Mouse (Mus musculus) lung, adult 10 weeks (tissue): Measurements from ENCODE around the gene Gabpb2. TPM values are rescaled to one million over a fixed set of nuclear protein-coding genes. Genes with fewer than 3 reads are reported as not detected.

Experiments
- polyA plus RNA-seq: library from polyadenylated mRNA; stranded (reverse); fragments of 350-450 nt; fragmentation: Illumina TruSeq; extraction: RNeasy Lipid Tissue Mini Kit (QIAGEN cat#74804); gene quantifications from one replicate; pipeline ENCODE4 v1.2.3, GENCODE M21; 2014; ENCODE audit warnings: low read depth, low replicate concordance; ENCODE audit not compliant: insufficient read depth

Gabpb2 gene
- 6.1 TPM for polyA plus RNA-seq

DNA sequence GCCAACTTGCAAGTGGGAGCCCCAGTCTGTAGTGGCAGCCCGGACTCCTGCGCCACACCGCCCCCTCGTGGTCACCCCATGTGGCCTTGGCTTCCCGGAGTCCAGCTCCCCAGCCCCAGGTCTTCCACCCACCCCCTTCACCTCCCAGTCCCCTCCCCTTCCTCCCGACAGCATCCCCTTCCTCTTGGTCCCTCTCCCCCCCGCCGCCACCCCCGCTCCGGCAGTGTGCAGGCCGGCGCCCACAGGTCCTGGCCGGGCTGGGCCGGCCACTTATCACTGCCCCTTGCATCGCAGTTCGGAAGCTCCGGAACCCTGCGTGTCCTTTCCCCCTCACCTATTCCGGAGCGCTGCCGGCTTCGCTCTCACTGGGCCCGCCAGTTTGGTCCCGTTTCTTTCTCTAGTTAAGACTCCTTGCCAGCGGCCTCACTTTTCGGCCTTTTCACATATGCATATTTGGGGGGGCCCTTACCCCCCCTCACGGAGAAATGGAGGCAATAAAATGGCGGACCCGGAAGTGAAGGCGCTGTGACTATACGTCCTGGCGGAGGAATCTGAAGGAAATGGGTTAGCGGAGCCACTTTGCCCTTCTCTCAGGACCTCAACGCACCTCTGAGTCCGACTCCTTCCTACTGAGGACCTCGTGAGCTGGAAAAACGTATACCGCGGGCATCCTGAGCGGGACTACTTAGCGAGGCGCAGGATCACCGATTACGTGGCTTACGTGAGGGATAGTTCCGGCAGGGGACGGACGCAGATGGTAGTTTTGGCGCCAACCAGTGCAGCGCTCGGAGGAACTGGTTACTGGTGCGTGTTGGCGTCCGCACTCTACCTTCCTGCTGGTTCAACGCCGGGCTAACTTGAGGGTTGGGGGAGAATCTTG is at the start of gene Gabpb2:
Gene Gabpb2, minus strand, starts transcription at position 662 of the 880 bp plus-strand sequence.

DNA sequence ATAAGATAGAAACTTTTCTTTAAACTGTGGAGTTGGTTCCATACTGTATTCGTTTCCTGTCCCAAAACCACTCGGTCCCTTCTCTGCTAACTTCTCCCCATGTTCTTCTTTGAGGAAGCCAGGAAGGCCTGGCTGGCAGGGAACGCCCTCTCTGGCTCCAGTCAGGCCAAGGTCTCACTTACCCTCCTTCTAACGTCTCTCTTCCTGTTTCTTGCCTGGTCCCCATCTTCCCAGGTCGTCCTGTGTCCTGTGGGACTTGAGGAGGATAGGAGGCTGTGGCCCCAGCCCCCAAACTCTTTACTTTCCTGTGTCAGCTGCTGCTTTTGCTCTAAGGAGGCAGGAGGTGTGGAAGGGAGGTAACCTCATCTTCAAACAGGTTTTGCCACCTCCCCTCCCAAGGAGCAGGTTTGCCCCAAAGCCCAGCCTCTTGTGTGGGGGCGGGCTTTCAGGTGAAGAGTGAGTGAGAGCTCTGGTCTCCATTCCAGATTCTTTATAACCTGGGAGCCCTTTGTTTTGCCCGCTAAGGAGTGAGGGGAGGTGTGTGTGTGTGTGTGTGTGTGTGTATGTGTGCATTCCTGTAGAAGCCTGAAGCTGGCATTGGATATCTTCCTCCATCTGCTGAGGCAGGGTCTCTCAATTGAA is 33.2 kb upstream of the Gabpb2 start, which contains the start of gene Bnipl:
Gene Bnipl, minus strand, starts transcription at position 411 of the 642 bp plus-strand sequence.

DNA sequence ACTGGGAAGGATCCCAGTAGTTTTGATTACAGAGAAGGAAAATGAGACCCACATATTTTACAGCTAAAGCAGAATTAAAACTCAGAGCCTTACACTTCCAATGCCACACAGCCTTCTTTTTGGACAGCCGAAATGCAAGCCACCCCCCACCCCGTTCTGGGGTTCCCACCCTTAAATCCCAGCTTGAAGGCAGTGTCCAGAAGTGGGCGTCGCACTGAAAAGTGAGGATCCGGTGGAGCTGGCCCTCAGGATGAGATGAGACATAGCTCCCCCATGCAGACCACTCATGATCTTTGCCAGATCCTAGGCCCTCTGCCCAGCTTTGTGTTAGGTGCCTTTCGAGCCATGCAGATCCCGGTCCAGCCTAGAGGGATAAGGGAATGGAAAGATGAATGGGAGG is 23.8 kb upstream of the Gabpb2 start, which contains the start of gene Gm128:
Gene Gm128, minus strand, starts transcription at position 101 of the 400 bp plus-strand sequence.

DNA sequence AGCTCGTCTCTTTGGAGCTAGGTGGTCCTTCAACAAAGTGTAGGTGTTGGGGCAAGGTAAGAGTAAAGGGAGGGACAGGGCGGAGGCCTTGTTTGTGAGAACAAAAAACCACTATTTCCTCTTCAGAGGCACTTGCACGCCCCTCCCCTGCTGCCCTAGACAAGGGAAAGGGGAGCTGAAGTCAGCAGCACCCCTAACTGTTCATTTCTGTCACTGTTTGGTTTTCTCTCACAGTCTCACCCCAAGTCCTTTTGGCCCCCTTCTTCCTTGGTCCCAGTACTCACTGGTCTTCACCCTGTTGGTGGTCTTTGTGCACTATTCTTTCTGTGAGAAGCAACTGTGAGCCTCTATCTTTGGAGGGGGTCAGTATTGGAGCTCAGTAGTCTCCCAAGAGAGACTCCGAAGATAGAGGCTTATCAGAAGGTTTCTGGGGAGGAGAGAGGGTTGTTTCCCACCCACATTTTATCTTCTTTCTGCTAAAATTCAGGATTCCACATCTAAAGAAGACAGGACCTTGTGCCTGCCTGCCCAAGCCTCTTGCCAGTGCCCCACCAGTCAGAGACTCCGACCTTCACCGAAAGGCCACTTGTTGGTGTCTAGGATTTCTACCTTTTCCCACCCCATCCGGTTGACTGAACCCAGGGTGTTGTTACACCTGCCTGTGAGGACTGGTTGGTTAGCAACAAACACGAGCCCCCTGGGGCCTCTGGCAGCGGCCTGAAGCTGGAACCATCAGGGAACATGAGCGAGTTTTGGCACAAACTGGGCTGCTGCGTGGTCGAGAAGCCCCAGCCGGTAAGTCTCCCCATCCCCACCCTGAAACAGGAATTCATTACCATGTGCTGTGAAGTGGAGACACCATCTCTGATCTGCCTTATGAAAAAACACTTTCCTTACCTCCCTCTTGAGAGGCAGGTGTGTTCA is 13.8 kb upstream of the Gabpb2 start, which contains the start of gene Mllt11:
Gene Mllt11, minus strand, starts transcription at position 874 of the 924 bp plus-strand sequence.

DNA sequence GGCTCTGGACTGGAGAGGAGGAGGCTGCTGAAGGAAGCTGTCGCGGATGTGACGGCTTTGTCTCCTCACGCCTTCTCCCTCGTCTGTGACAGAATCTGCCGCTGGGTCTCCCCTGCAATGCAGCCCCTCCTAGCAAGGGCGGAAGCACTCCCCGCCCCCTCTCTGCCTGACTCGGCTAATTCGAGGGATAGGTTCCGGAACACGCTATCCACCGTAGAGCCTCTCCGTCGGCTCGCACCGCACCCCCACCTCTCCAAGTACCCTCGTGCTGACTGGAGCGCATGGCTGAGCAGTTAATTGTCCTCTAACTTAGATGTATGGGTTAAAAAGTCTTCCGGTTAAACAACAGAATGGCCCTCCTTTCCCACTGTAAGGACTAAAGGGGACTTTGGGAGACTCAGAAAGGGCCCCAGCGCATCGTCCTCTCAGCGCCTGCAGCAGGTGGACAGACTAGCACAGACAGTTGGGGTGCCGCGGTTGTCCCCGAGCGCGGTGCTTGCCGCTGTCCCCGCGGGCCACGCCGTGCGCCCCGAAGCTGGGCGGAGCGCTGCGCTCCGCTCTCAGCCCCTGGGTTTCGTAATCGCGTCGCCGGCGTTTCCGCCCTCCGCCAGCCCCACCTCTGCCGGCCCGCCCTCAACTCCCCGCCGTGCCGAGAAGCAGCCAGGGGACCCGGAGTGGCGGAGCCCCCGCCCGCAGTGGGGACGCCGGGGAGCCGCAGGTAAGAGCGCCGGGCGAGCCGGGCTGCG is 10.6 kb upstream of the Gabpb2 start, which contains the start of gene Cdc42se1:
Gene Cdc42se1, plus strand, starts transcription at position 585 of the 746 bp plus-strand sequence.

DNA sequence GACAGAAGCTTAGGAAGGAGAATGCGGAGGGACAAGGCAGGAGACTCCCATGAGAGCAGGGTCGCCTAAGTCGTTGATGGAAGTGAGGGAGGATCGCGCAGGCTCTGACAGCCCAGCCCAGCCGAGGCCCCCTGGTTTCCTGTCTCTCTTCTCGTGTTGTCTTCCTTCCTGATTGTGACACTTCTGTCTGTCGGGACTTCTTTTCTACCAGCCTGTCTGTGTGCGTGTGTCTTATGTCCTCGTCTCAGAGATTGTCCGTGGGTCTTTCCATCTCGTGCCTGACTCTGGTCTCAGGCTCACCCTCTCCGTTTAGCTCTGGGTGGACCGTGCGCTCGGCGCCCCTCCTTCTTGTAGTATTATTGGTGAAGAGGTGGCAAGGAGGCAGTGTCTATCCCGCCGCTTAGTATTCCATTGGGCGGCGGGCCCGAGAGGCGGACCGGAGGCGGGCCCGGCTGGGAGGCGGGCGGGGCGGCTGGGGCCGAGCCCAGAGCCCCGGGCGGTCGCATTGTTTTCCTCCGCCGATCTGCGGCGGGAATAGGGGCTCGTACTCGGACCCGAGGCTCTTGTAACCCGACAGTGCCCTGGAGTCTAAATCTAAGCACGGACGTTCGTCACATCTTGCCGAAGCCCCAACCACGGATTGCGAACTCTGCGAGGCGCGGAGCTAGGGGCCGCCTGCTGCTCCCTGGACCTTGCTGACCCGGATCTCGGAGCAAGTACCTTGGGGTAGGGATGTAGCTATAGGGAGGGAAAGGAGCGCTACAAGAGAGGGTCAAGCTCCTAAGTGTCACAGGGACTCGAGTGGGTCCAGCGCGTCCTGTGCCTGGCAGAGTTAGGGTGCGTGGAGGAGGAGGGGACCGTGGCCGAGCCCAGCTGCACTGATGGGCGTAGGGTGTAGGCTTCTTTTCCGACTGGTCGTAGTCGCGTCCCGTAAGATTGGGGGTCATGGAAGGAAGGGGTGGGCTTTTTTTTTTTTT is 57.4 kb downstream of the Gabpb2 start, which contains the start of gene Sema6c:
Gene Sema6c, plus strand, starts transcription at position 471 of the 977 bp plus-strand sequence.

DNA sequence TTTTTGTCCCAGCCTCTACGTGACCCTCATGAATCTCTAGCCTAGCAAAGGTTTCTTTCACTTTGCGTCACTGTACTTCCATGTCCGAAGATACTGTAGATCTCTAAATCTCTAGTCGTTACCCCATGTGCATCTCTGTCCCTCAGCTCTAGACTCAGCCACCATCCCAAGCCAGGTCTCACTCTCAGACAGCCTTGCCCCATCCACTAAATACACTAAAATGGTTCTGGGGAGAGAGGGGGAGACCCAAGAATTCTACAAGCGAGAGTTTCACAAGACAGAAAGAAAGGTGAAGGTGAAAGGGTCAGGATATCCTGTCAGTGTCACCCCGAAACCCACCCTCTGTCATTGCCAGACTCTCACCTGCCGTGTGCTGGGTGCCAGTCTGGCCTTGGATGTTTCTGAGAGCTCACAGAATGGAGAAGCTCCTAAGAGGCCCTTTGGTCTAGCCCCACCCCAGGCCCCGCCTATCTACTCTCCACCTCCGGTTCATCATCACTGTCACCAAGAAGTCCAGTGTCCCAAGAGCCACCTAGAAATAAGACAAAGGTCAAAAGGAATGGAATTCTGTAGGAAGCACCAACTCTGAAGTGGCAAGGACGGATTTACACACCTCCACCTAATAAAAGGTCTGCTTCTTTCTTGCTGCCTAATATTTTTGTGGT is 75.6 kb downstream of the Gabpb2 start, which contains the start of gene Tnfaip8l2:
Gene Tnfaip8l2, minus strand, starts transcription at position 409 of the 665 bp plus-strand sequence.

DNA sequence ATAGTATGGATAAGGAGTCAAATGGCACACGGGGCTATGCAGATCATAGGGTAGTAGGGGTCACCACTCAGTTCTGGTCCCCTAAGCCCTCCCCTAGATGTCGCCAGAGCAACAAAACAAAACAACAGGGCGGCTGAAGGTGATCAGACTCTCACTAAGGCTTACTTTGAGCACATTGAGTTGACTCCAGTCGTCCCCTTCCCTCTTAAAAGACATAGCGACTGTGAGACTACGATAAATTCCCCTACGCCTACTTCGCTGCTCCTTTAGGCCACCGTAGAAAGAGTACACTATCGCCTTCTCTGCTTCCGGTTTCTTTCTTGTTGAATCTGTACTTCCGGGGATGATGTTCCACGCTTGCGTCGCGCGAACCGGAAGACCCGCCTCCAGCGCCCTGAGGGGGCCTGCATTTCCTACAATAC is 84.0 kb downstream of the Gabpb2 start, which contains the start of the genes Scnm1 and Lysmd1:
Gene Scnm1, minus strand, starts transcription at position 332 of the 422 bp plus-strand sequence.
Gene Lysmd1, plus strand, starts transcription at position 409 of the 422 bp plus-strand sequence.

Other genes starting within 250 kb of the Gabpb2 start
- gene Pi4kb, start 243.2 kb downstream of the Gabpb2 start, polyA plus RNA-seq: 29.8 TPM
- 5.7 TPM for gene Zfp687, start 202.5 kb downstream of the Gabpb2 start, polyA plus RNA-seq
- 120 TPM for gene Psmd4, start 175.3 kb downstream of the Gabpb2 start, polyA plus RNA-seq
- gene Pip5k1a, start 111.0 kb downstream of the Gabpb2 start, polyA plus RNA-seq: 16.0 TPM
- 33.7 TPM for gene Vps72, start 106.9 kb downstream of the Gabpb2 start, polyA plus RNA-seq
- 1.5 TPM for gene Tmod4, start 93.4 kb downstream of the Gabpb2 start, polyA plus RNA-seq
- gene Scnm1, start 83.9 kb downstream of the Gabpb2 start, polyA plus RNA-seq: 42.6 TPM
- 8.4 TPM for gene Lysmd1, start 83.8 kb downstream of the Gabpb2 start, polyA plus RNA-seq
- 22.1 TPM for gene Tnfaip8l2, start 75.6 kb downstream of the Gabpb2 start, polyA plus RNA-seq
- gene Sema6c, start 57.5 kb downstream of the Gabpb2 start, polyA plus RNA-seq: 2.1 TPM
- gene Cdc42se1, start 10.8 kb upstream of the Gabpb2 start, polyA plus RNA-seq: 80.1 TPM
- 5.0 TPM for gene Mllt11, start 14.3 kb upstream of the Gabpb2 start, polyA plus RNA-seq
- gene Gm128, start 23.7 kb upstream of the Gabpb2 start, polyA plus RNA-seq: 0.84 TPM
- 6.7 TPM for gene Bnipl, start 33.3 kb upstream of the Gabpb2 start, polyA plus RNA-seq
- 41.4 TPM for gene Mindy1, start 63.4 kb upstream of the Gabpb2 start, polyA plus RNA-seq
- 11.4 TPM for gene Prune1, start 64.2 kb upstream of the Gabpb2 start, polyA plus RNA-seq
- gene Anxa9, start 89.3 kb upstream of the Gabpb2 start, polyA plus RNA-seq: 4.2 TPM
- gene Cers2, start 96.9 kb upstream of the Gabpb2 start, polyA plus RNA-seq: 149 TPM
- gene Setdb1, start 139.3 kb upstream of the Gabpb2 start, polyA plus RNA-seq: 9.2 TPM
- not detected for gene 4930558C23Rik, start 184.9 kb upstream of the Gabpb2 start, polyA plus RNA-seq
- gene Arnt, start 216.5 kb upstream of the Gabpb2 start, polyA plus RNA-seq: 15.8 TPM